Mouse (Mus musculus): ENCODE results near the gene Uchl5.
A peak's percentile ranks its signal among the peaks of the same experiment; 100 is the strongest.

Gene Uchl5

DNA sequence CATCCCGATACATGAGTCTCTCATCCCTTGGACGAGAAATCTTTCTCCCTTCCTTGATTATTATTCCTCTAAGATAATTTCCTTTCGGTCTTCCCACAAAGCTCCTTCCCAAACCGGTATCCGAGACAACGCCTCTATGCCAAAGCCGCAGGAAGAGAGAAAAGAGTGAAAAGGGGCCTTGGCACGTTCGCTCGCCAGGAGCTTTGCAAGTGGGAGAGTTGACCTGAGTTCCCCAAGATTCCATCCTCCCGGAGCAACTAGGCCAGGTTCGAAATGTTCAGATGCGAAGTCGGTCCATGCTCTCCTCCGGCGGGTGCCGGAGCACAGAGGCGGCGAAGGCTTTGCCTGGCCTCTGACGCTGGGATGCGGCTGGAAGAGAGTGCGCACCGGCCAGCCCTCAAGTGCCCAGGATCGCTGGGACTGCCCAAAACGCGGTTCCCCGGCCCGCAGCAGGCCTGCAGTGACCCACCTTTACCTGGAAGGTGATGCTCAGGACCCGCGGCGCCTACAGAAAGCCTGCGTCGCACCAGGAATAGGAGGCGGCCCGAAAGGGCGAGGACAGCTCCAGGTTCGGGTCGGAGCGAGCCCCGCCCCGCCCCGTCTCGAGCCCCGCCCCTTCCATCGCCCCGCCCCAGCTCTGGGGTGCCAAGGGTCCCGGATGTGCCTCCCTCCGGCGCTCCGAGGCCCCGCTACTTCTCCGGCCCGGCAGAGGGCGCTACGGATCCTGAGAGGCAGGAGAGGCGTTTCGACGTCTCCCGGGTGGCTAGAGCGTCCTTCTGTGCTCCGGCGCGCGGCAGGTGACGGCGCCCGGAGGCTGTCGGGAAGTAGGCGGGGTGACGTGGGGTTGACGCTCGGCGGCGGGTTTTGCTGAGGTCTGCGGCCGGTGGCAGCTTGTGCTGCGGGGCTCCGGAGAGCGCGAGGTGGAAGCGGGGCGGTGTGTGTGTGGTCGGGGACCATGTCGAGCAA, at the start of gene Uchl5, which contains the start of gene Trove2:
Gene Uchl5 (plus strand): TSS at position 827 of the 966 bp plus-strand sequence.
Gene Trove2 (minus strand): TSS at position 623 of the 966 bp plus-strand sequence.
- peak; percentile 98 for DNase-seq

DNA sequence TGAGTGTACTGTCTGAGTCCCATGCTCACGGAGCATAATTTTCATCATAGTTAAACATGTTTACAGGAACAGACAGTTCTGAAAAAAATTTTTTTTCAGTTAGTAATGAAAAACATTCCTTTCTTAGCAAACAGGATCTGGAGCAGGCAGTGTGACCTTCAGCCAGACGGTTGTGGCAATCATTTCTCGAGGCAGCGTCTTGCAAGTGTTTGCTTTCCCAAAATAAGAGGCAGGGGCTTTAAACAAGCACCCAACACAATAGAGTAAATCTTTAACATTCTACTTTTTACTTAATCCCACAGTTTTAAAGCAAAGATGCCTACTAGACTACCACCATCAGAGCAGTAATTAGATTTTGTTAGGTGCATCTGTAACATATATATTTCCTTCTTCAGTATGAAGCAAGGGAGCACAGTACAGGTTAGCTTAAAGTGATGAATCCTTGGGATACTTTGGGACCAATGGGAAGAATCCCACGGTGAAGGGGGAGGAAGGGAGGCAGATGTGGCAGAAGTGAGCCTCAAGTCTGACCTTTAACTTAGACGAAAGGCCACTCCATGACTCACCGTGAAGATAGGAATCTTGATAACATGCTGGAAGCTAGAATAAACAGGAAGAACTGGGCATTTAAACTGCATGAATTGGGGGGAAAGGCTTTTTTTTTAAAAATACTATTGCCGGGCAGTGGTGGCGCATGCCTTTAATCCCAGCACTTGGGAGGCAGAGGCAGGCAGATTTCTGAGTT, 49.2 kb upstream of the Uchl5 start:
- no peak for DNase-seq

GRCm38 (mm10) chr1:143730899-143731298, 46.2 kb upstream of the Uchl5 start:
- DNase-seq, result no peak

DNA sequence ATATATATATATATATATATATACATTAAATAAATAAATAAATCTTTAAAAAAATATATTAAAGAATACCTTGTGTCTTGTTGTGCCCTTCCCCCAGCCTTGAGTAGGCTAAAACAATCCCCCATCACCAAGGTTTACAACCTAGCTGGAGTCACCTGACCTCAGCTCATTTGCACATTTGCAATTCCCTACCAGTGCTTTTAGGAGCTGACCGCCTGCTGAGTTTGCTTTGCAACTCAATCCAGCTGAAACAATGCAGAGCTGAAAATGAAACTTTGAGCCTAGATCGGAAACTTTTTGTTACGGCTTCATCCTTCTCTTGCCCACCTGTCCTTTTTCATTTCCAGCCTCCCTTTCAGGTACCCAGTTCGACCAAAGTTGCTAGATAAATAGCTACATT, 45.4 kb upstream of the Uchl5 start:
- DNase-seq, result no peak

GRCm38 (mm10) chr1:143733914-143734410, 43.1 kb upstream of the Uchl5 start:
- DNase-seq, result no peak

DNA sequence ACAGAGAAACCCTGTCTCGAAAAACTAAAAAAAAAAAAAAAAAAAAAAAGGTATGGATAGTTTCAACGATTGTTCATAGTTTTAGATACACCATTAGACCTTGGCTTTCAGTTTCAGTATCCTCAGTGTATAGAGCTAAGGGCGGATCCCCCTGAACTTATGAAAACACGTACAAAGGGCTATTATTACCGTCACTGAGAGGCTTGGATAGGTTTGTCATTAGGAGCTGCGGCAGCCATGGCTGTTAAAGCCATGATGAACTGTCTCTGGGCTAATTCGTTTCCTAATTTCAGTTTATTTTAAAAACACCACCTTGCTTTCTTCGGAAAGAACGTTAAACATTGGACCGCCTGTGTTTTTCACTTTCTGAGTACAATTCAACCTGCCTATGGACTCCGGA, 38.3 kb upstream of the Uchl5 start:
- no peak for DNase-seq

DNA sequence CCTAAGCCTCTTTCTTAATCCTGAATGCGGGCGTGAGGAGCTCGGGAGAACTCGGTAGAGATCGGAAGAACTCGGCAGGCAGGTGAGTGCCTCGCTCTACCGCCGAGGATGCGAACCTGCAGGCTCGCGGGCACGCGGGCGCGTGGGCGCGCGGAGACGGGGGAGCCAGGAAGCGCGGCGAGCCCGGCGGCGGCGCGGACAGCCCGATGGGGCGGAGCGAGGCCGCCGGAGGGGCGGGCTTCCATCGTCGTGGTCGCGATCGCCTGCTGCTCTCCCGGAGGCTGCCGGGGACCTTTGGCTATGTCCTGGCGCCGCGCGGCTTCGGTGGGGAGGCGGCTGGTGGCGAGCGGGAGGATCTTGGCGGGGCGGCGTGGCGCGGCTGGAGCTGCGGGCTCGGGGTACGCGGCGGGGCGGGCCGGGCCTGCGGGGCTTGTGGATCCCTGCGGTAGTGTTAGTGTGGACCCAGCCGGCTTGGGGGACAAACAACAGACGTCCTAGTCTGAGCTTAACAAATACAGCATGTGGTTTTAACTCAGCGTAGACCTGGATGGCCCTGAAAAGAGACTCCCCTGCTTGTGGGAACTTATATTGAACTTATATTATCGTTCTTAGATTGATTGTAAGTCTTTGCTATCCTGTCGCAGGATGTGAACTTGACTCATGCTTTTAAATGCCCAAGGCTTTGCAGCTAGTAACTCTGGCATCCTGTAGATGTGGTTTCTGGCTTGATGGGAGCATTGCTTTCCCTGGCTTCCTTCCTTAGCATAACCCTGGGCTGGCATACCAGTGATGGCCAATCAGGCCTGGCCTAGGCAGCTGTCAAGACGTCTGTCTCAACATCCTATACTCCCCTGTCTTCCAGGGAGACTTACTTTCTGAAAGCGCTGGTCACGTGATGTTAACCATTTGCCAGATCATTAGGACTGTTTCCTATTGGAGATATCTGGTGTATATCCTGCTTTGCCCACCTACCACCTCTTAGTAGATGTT, 37.4 kb upstream of the Uchl5 start:
- DNase-seq, result peak; percentile 95

- DNase-seq, result peak; percentile 19
Observed at GRCm38 (mm10) chr1:143740581-143740980, 36.5 kb upstream of the Uchl5 start.

GRCm38 (mm10) chr1:143741331-143741730, 35.7 kb upstream of the Uchl5 start:
- DNase-seq, result no peak

- DNase-seq, result no peak
Observed at GRCm38 (mm10) chr1:143742186-143742585, 34.9 kb upstream of the Uchl5 start.

GRCm38 (mm10) chr1:143745871-143746270, 31.2 kb upstream of the Uchl5 start:
- no peak for DNase-seq

DNA sequence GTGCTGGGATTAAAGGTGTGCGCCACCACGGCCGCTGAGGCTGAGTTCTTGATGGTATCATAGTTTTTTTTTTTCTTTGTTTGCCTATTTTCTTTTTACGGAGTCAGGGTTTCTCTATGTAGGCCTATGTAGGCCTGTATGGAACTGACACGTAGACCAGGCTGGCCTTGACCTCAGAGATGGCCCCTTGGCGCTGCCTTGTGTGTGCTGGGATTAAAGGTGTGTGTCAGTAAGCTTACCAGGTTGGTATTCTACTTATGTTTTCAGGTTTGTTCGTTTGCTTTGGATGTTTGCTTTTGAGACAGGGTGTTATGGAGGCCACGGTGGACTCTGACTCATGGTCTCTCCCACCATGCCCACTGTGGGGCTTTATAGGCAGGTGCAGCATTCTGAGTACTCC, 14.9 kb upstream of the Uchl5 start:
- DNase-seq, result no peak

GRCm38 (mm10) chr1:143764443-143764842, 12.6 kb upstream of the Uchl5 start:
- no peak for DNase-seq

- DNase-seq, result no peak
Observed at GRCm38 (mm10) chr1:143765801-143766200, 11.3 kb upstream of the Uchl5 start.

DNA sequence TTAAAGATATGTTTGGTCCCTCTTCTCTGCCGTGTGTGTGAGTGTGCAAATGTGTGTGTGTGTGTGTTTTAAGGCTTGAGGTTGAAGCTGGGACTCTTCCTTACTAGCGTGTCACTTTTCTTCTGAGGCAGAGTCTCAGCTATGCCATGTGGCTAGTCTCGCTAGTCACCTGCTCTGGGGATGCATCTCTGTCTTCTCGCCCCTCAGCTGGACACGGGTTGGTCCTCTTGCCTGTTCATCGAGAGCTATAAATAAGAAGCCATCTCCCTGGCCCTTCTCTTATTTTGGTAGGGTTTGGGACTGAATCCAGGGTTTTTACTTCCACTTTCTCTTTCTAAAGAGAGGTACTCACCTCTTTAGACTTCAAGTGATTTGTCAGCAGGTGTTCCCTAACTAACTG, 10.8 kb upstream of the Uchl5 start:
- DNase-seq, result no peak

DNA sequence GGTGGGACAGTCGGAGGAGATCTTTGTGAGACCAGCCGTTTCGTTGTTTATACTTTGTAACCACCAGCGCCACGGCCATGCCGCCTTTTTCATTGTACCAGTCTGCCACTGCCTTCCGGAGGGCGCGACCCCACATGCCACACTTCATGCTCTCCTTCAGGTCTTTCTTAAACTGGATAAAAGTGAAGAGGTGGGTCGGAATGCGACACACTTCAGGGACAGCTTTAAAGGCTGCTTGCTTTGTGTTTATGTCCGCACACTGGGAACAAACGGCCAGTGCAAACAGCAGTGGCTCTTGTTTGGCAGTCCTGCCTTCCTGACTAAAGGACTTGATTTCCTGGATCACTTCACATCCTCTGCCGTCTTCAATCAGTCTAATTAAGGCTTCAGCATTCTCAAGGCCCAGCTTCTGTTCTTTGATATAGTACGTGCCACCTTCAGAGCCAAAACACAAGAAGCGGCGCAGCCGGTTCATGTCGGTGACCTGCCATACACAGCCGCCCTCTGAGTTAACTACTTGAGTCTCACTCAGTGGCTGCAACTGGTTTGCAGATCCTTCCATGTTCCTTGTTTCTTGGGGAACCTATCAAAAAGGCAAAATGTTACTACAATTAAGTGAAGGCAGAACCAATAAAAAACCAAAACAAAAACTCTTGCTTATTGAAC, 6.5 kb upstream of the Uchl5 start:
- no peak for DNase-seq

DNA sequence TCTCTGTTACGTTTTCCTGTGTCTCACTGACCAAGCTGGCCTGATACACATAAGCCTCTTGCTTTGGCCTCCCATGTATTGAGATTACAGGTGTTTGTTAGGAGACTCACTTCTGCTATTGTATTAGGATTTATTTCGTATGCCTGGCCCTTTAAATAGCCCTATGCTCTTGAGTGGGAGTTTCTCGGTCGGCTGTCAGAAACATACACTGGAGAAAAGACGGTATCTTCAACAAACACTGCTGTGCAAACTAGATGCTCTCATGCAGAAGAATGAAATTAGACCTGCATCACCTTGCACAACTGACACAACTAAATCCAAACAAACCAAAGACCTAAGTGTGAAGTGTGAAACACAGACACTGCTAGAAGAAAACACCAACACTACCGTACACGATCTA, 4.0 kb upstream of the Uchl5 start:
- DNase-seq, result no peak

GRCm38 (mm10) chr1:143773909-143774308, 3.2 kb upstream of the Uchl5 start:
- no peak for DNase-seq

GRCm38 (mm10) chr1:143777558-143778218, 616 bp downstream of the Uchl5 start:
- no peak for DNase-seq

DNA sequence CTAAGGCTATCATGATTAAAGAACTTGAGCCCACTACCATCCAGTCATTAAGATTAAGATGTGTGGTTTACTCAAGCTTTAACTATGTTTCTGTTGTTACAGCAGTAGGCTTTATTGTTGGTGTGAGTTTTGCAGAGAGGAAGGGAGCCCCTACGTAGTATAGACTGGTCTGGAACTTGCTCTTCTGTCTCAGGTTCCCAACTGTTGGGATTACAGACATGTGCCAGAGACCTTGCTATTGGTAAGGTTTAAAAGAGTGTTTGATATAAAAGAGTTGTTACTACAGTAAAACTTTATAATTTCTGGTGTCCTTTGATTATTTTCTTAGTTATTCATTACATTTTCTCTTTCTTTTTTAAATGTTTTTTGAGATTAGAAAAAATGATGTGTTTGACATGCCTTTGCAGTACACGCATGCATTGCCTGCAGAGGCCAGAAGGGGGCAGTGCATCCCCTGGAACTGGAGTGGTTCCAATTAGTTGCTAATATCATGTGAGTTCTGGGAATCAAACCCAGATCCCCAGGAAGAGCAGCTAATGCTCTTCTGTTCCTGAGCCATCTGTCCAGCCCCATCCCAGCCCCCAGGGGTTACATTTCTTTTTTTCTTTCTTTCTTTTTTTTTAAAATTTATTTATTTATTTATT, 11.6 kb downstream of the Uchl5 start:
- DNase-seq, result no peak

- peak; percentile 20 for DNase-seq
Observed at GRCm38 (mm10) chr1:143803537-143803936, 26.5 kb downstream of the Uchl5 start.
